Mouse (Mus musculus) heart, embryonic 13.5 days (tissue): ENCODE results near the gene Dpm1. TPM values are rescaled to one million over a fixed set of nuclear protein-coding genes. Genes with fewer than 3 reads are reported as not detected.

Experiments
- ATAC-seq: fragments of 200-750 bp; cut with Nextera tagmentation; 2 replicates; pipeline ENCODE4 v1.8.0; 2017; ENCODE audit warnings: moderate TSS enrichment; ENCODE audit not compliant: insufficient number of reproducible peaks, low FRiP score, low TSS enrichment; ENCODE audit errors: extremely low read depth
- H3K27ac ChIP-seq: fragments of 300-500 bp; sonication (generic); replicated peaks from 2 replicates; pipeline ENCODE4 v1.5.1; 2015; ENCODE audit warnings: moderate library complexity, mild to moderate bottlenecking, inconsistent platforms
- H3K27me3 ChIP-seq: fragments of 300-500 bp; sonication (generic); replicated peaks from 2 replicates; pipeline ENCODE4 v1.6.1; 2015; ENCODE audit warnings: mild to moderate bottlenecking, inconsistent platforms
- H3K36me3 ChIP-seq: fragments of 300-500 bp; sonication (generic); 2 replicates; pipeline ENCODE4 v1.6.1; 2015; ENCODE audit warnings: mild to moderate bottlenecking, inconsistent platforms
- H3K4me1 ChIP-seq: fragments of 300-500 bp; sonication (generic); 2 replicates; pipeline ENCODE4 v1.6.1; 2015; ENCODE audit warnings: inconsistent platforms
- H3K4me2 ChIP-seq: fragments of 300-500 bp; sonication (generic); 2 replicates; pipeline ENCODE4 v1.6.1; 2015; ENCODE audit warnings: inconsistent platforms, mild to moderate bottlenecking, moderate library complexity
- H3K4me3 ChIP-seq: fragments of 300-500 bp; sonication (generic); 2 replicates; pipeline ENCODE4 v1.5.1; 2015; ENCODE audit warnings: moderate library complexity, mild to moderate bottlenecking, inconsistent platforms
- H3K9ac ChIP-seq: fragments of 300-500 bp; sonication (generic); 2 replicates; pipeline ENCODE4 v1.6.1; 2015; ENCODE audit warnings: inconsistent platforms, mild to moderate bottlenecking, moderate library complexity
- H3K9me3 ChIP-seq: fragments of 300-500 bp; sonication (generic); 2 replicates; pipeline ENCODE4 v1.6.1; 2016; ENCODE audit warnings: inconsistent platforms
- WGBS: fragments of 180-500 bp; shearing (Covaris S2); methylation state at CpG from one replicate; pipeline ENCODE4 v1.1.7; 2015; ENCODE audit warnings: mixed read lengths; 5-methylcytosine and 5-hydroxymethylcytosine counted together
- microRNA-seq: library from miRNA; unstranded; fragments of <30 nt; microRNA quantifications from one replicate; pipeline ENCODE4, GENCODE M21; 2016
- polyA plus RNA-seq: library from polyadenylated mRNA; unstranded; fragments of >200 nt; fragmentation: Nextera tagmentation; extraction: Ambion mirVana; gene quantifications from 2 replicates; pipeline ENCODE4 v1.2.1, GENCODE M21; 2015

The Dpm1 gene
- polyA plus RNA-seq, 1 experiment from 2014 or later = 95.3 TPM

DNA sequence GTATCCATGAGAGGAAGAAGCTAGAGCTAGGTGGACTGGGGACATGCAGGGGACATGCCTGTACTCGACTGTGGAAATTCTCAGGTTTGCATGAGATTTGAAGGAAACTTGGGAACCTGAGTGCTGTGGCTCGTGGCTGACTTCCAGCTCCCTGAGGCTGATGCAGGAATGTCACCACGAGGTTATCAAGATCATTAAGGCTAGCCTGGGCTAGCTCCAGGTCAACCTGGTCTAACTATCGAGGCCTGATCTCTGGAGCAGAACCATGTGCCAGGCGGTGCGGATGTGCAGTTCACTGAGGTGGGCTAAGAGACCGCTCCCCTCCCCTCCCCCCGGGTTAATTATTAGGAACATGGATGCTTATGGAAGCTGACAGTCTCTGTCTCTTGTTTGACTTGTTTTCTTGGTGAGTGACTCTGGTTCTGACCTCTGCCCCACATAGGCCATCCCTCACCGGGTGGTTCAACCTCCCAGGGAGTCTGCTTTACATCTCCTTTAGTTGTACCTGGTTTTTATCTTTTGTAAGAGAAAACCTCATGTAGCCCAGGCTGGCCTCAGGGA lies 69.9 kb downstream of the Dpm1 start:
- no peak overlapping the region for H3K27ac ChIP-seq
- no peaks in the 10 kb centered on the region for H3K36me3 ChIP-seq
- WGBS = 77% methylated on average over 9 of the region's 9 CpGs
- no peak overlapping the region for H3K4me3 ChIP-seq
- H3K9me3 ChIP-seq = no peaks in the 10 kb centered on the region
- no peak overlapping the region for H3K9ac ChIP-seq
- ATAC-seq = no peak
- H3K27me3 ChIP-seq = peaks cover 5% of the 10 kb centered on the region; the same call in 1 of the 2 replicates
- H3K4me2 ChIP-seq = no peak overlapping the region
- H3K4me1 ChIP-seq = peaks cover 39% of the 10 kb centered on the region

Small RNA genes lying within 50 kb of the gene (microRNA-seq; reads per million reads assigned to microRNA genes)
- not detected for gene Gm24561

Other genes with a start within 250 kb of the Dpm1 start
- 0.67 and 1.2 TPM in 2 replicates for gene Ripor3, start 220.0 kb downstream of the Dpm1 start, polyA plus RNA-seq
- gene Pard6b, start 149.6 kb downstream of the Dpm1 start, polyA plus RNA-seq = 7.3 and 7.8 TPM in 2 replicates
- 1.8 TPM in 2 replicates for gene Adnp, start 23.5 kb downstream of the Dpm1 start, polyA plus RNA-seq
- gene Gm20716, start 227 bp downstream of the Dpm1 start, polyA plus RNA-seq = 11.7 and 12.3 TPM in 2 replicates
- 4.2 and 4.4 TPM in 2 replicates for gene Mocs3, start within 50 bp of the Dpm1 start, polyA plus RNA-seq
- gene Kcng1, start 51.1 kb upstream of the Dpm1 start, polyA plus RNA-seq = 0.90 and 0.97 TPM in 2 replicates